Mouse (Mus musculus) lung, postnatal 4 days (tissue): ENCODE data around the gene Gm8113.
"Not testable (repeated sequence)": the region's sequence is repeated elsewhere in the genome, so short reads cannot be mapped to it uniquely, and the experiment has no call there.

Experiments
- DNase-seq, 2 experiments: peaks; one replicate each; pipeline ENCODE4 v3.0.0; 2021

Gene Gm8113

DNA sequence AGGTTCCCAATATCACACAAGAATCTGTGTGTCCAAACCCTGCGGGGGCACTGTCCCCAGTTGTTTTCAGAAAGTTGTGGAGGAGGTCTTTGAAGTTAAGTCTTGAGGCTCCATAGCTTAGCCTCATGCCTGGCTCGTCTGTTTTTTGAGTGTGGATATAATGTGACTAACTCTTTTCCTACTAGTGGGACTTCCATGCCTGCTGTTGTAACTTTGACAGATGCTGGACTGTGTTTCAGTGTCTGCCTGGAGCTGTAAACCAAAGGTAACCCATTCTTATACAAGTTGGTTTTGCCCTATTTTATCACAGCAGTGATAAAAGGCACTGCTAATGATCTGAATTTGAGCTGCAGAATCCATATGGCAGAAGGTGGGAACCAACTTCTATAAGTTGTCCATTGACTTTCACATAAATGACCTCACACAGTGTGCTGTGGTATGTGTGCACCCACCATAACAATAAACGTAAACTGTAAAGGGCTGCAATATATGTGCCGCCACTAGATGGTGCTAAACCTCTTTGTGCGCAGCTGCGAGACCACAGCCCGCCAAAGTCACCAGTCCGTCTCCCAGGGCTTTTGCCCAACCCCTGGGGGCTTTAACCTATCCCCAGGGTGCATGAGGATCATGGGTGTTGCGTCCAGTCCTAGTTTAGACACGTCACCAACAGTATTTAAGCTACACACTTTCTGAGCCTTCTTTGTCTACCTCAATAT is at the start of gene Gm8113:
TSS of gene Gm8113 (plus strand) at position 703 of the 716 bp plus-strand sequence.
- peak; percentile 64 to 70 for DNase-seq

GRCm38 (mm10) chr14:43875417-43875816 is 49.8 kb upstream of the Gm8113 start, which contains the start of gene Ear1:
Gene Ear1 (minus strand): TSS chr14:43875517.
- not testable (repeated sequence) for DNase-seq

GRCm38 (mm10) chr14:43877789-43878188 is 47.4 kb upstream of the Gm8113 start:
- not testable (repeated sequence) for DNase-seq

- DNase-seq = not testable (repeated sequence)
Measured at GRCm38 (mm10) chr14:43879966-43880545, 45.1 kb upstream of the Gm8113 start.

GRCm38 (mm10) chr14:43886235-43886634 is 39.0 kb upstream of the Gm8113 start:
- not testable (repeated sequence) for DNase-seq

GRCm38 (mm10) chr14:43891288-43891687 is 33.9 kb upstream of the Gm8113 start:
- not testable (repeated sequence) for DNase-seq

DNA sequence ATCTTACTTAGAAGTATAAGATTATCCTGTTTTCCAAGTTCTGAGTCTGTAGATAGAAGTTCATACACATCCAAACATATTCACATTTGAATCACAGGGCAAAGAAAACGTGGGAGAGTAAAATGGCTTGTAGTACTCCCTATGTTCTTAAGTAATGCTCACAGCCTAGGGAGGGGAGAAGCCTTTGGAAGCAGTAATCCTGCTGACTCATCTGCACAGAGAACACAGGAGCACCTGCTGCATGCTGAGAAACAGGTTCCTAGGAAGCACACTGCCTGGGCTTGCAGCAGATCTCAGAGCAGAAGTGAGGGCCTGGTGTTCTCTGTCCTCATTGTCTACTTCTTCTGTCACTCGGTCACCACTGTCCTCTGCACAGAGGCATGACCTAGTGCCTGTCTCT is 29.8 kb upstream of the Gm8113 start:
- DNase-seq = not testable (repeated sequence)

DNA sequence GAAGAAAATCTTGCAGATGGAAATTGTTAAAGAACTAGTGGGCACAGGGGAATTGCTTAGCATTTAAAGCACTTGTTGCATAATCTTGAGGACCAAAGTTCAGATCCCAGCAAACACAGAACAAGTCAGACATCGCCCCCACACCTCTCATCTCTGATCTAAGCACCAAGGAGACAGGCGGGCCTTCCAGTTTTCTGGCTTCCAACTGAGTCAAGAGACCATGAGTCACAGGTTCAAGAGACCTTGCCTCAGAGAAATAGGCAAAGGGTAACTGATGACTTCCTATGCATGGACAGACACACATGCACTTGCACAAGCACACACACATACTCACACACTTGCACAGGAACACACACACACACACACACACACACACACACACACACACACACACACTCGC is 26.6 kb upstream of the Gm8113 start:
- peak in 1 of 2 experiments; percentile 4 for DNase-seq

- DNase-seq = peak; percentile 7 to 19
Measured at GRCm38 (mm10) chr14:43918214-43918613, 7.0 kb upstream of the Gm8113 start.

GRCm38 (mm10) chr14:43923459-43923858 is 1.7 kb upstream of the Gm8113 start, which contains the start of gene Ear10:
Gene Ear10 (minus strand): TSS chr14:43923559.
- DNase-seq = not testable (repeated sequence)

GRCm38 (mm10) chr14:43925404-43925950 is 287 bp downstream of the Gm8113 start:
- DNase-seq = peak in 1 of 2 experiments; percentile 13

DNA sequence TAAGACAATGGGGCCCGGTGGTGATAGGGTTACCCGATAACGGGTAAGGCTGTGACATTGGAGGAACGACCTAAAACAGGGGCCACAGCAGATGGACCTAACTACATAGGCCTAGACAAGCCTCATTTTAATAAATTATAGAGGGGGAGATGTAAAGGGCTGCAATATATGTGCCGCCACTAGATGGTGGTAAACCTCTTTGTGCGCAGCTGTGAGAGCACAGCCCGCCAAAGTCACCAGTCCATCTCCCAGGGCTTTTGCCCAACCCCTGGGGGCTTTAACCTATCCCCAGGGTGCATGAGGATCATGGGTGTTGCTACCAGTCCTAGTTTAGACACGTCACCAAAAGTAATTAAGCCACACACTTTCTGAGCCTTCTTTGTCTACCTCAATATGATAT is 7.8 kb downstream of the Gm8113 start:
- peak in 1 of 2 experiments; percentile 19 for DNase-seq

DNA sequence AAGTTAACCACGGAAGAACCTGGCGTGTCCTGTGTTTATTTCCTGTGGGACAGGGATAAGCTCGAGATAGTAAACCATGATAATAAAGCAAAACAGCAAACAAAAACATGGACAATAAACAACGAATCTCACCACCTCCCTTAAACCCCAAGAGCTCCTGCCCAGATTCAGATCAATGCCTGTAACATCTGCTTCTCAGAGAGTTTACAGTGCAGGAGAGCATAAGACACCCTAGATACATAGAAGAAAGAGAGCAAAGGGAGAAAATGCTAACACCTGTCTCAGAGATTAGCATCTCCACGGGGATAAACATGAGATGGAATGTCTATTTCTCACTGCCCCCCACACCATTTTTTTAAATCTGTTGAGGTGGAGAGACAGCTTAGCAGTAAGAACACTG is 8.2 kb downstream of the Gm8113 start:
- not testable (repeated sequence) for DNase-seq

GRCm38 (mm10) chr14:43953382-43953781 is 28.2 kb downstream of the Gm8113 start:
- not testable (repeated sequence) for DNase-seq

DNA sequence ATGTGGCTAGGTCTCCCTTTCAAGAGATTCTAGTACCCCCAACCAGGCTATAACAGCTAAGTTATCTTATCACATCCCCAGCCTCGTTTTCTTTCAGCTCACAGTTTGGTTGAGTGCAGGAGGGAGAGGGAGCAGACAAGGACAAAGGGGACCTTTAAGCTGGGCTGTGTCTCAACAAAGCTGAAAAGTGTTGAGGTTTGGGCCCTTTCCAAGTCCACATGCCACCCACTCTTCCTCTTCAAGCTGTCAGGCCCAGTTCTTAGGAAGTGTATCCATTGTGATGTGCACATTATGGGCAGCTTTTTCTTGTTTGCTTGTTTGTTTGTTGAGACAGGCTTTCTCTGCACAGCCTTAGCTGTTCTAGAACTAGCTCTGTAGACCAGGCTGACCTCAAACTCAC is 29.9 kb downstream of the Gm8113 start:
- not testable (repeated sequence) for DNase-seq

DNA sequence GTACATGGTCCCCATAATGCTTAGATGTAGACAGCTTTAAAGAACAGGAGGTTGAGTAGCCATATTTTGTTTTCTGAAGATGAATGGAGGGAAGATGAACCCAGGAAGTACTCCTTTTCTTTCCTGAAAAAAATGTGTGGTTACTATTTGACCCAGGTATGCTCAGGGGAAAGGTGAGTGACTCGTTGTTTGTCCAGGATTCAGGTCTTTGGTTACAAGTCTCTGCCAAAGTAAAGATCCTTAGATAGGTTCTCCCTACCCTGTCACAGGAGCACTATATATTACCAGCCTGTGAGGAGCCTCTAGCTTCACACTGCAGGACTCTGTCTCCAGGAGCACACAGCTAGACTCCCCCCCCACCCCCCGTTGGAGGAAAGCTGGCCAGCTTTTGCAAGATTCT is 31.6 kb downstream of the Gm8113 start, which contains the start of gene Ang5:
TSS of gene Ang5 (plus strand) at position 301 of the 400 bp plus-strand sequence.
- DNase-seq = not testable (repeated sequence)
